Mouse (Mus musculus) B cell, adult 62 days (primary cell): ENCODE results near the gene Edn2. TPM values are rescaled to one million over a fixed set of nuclear protein-coding genes. Genes with fewer than 3 reads are reported as not detected.

Experiments used
- total RNA-seq: library from RNA; stranded (reverse); gene quantifications from 4 replicates; pipeline ENCODE4 v1.2.4, GENCODE M21; 2023

The Edn2 gene
- not detected in 4 replicates for total RNA-seq

GRCm38 (mm10) chr4:120161166-120161949 lies at the start of gene Edn2:
Gene Edn2 (plus strand): TSS chr4:120161206.

Other genes starting within 250 kb of the Edn2 start
- not detected in 4 replicates for gene AL607142.1, start 96.2 kb upstream of the Edn2 start, total RNA-seq
- gene Foxo6, start 126.1 kb downstream of the Edn2 start, total RNA-seq = 0.43 to 0.75 TPM (median 0.57 TPM) in 4 replicates
- gene Scmh1, start 244.1 kb downstream of the Edn2 start, total RNA-seq = 39.1 to 47.1 TPM (median 42.7 TPM) in 4 replicates